Mouse (Mus musculus): ENCODE measurements around the gene Ints14.
"Not testable (repeated sequence)": the region's sequence is repeated elsewhere in the genome, so short reads cannot be mapped to it uniquely, and the experiment has no call there.

The Ints14 gene

GRCm38 (mm10) chr9:65019146-65019545 lies 58.4 kb downstream of the Ints14 start:
- DNase-seq (ENCODE audit: low spot score) = no peak

DNA sequence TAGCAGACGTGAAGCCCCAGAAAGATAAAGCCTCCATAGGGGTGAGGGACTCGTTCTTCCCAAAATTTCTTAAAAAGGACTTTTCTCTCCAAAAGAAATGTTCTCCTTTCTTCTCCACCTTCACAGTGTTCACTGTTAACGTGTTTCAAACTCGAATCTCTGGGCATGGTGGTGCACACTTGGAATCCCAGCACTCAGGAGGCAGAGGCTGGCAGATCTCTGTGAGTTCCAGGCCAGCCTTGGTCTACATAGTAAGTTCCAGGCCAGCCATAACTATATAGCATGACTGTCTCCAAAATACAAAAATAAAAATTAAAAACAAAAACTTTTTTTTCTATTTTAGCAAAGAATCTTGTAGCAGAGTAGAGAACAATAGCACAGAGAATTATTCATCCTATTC lies 59.4 kb downstream of the Ints14 start:
- DNase-seq (ENCODE audit: low spot score) = no peak

DNA sequence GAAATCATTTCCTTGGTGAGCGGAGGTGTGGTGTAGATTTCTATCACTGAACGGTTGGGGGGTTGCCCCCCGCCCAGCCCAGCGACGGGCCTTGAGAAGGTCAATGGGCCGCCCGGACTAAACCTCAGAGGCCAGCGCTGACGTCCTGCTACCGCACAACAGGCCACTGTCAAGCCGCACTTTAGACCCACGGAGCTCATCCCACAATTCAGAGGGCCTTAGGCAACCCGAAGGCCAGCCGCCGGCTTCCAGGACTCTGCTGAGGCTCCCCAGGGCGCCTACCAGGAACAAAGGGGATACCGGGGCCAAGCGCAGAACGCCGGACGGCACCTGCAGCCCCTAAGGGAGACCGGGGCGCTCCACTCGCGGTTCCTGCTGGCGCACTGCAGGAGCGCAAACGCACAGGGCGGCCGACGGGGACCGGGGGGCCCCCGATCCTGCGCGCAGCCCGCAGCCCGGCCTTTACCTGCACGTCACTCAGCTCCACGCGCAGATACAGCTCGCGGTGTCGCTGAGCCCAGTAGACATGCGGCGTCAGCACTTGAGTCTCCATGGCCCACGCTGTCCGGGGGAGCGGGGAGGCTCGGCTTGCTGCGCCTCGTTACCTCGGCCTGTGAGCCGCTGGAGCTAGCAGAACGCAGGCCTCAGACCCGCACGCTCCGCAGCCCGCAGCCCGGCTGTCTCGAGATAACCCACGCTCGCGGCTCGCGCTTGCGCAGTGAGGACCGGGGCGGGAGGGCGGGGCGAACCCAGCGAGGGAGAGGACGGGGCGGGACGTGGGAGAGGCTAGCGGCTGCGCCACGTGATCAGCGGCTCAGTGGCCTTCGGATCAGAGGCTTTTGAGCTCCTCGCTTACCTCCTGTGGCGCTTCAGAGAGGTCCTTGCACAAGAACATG lies 60.5 kb downstream of the Ints14 start, which contains the start of gene Hacd3:
TSS of gene Hacd3 (minus strand) at position 703 of the 896 bp plus-strand sequence.
- peak; percentile 85 for DNase-seq (ENCODE audit: low spot score)

GRCm38 (mm10) chr9:65021887-65022579 lies 61.3 kb downstream of the Ints14 start:
- no peak for DNase-seq (ENCODE audit: low spot score)

DNA sequence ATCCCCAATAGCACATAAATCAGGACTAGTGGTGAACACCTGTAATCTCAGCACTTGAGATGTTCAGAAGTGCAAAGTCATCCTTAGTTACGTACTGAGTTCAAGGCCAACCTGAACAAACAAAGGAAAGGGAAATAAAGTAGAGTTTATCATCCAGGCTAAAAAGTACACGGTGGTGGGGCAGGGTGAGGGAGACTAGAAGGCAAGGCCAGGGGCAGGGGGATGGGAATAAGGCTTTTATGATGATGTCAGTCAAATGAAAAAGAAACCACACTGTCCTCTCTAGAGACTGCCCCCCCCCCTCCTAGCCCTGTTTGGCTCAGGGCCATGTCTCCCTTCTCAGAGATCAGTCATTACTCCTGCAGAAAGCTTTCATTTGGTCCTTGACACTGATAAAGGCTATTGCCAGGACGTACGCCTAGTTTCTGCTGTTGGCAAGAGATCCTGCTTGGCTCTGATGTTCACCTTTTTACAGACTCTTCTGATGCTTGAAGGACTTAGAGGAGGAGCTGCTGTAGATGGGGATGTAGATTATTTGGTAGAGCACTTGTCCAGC lies 62.0 kb downstream of the Ints14 start:
- peak; percentile 8 for DNase-seq (ENCODE audit: low spot score)

- no peak for DNase-seq (ENCODE audit: low spot score)
Observed at GRCm38 (mm10) chr9:65023447-65023846, 62.7 kb downstream of the Ints14 start.

DNA sequence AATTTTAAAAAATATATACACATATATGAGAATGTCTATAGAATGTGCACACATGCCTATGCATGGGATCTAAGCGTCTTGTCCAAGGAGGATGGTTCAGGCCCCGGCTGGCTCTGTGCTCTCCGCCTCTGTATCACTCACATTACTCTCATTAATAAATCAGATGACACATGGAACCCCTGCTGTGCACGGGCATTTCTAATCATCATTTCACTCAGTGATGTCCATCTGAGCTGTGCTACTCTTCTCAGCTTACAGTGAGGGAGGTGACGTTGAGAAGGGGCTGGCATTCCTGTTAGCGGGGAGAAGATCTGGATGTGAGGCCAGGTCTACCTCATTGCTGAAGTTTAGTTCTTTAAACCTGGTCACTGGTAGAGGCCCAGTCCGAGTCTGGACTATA lies 66.5 kb downstream of the Ints14 start:
- no peak for DNase-seq (ENCODE audit: low spot score)

GRCm38 (mm10) chr9:65028313-65028712 lies 67.6 kb downstream of the Ints14 start:
- no peak for DNase-seq (ENCODE audit: low spot score)

- not testable (repeated sequence) for DNase-seq (ENCODE audit: low spot score)
Observed at GRCm38 (mm10) chr9:65031355-65031754, 70.7 kb downstream of the Ints14 start.

- no peak for DNase-seq (ENCODE audit: low spot score)
Observed at GRCm38 (mm10) chr9:65031894-65032268, 71.2 kb downstream of the Ints14 start.

GRCm38 (mm10) chr9:65032269-65033108 lies 71.8 kb downstream of the Ints14 start, which contains the start of gene Dpp8:
Gene Dpp8, plus strand, starts transcription at chr9:65032414.
- peak; percentile 94 for DNase-seq (ENCODE audit: low spot score)

- DNase-seq (ENCODE audit: low spot score) = no peak
Observed at GRCm38 (mm10) chr9:65036456-65036855, 75.8 kb downstream of the Ints14 start.

Data from T-cell, adult 2 months (primary cell).